Mouse (Mus musculus) urinary bladder, postnatal 36 days (tissue): ENCODE results near the gene Serpina3b.
"Not testable (repeated sequence)": the region's sequence is repeated elsewhere in the genome, so short reads cannot be mapped to it uniquely, and the experiment has no call there.

Source experiments
- DNase-seq, 2 experiments: peaks; one replicate each; pipeline ENCODE4 v3.0.0; 2022; ENCODE audit warnings: low spot score in 2 of 2, mixed read lengths in 1 of 2

Gene Serpina3b

GRCm38 (mm10) chr12:104127696-104128095 is at the start of gene Serpina3b:
TSS of gene Serpina3b (plus strand) at chr12:104127996.
- no peak for DNase-seq

- DNase-seq: no peak
Observed at GRCm38 (mm10) chr12:104090119-104090518, 37.7 kb upstream of the Serpina3b start.

- no peak for DNase-seq
Observed at GRCm38 (mm10) chr12:104091303-104091702, 36.5 kb upstream of the Serpina3b start.

GRCm38 (mm10) chr12:104100768-104101167 is 27.0 kb upstream of the Serpina3b start, which contains the start of gene Serpina5:
TSS of gene Serpina5 (plus strand) at chr12:104101113.
- no peak for DNase-seq

- no peak for DNase-seq
Observed at GRCm38 (mm10) chr12:104105847-104106246, 21.9 kb upstream of the Serpina3b start.

- DNase-seq: no peak
Observed at GRCm38 (mm10) chr12:104106919-104107318, 20.9 kb upstream of the Serpina3b start.

- DNase-seq: no peak
Observed at GRCm38 (mm10) chr12:104108507-104108906, 19.3 kb upstream of the Serpina3b start.

GRCm38 (mm10) chr12:104112333-104112732 is 15.5 kb upstream of the Serpina3b start, which contains the start of gene Serpina3a:
TSS of gene Serpina3a (plus strand) at chr12:104112724.
- not testable (repeated sequence) for DNase-seq

GRCm38 (mm10) chr12:104114921-104115579 is 12.7 kb upstream of the Serpina3b start:
- no peak for DNase-seq

- no peak for DNase-seq
Observed at GRCm38 (mm10) chr12:104123097-104123496, 4.7 kb upstream of the Serpina3b start.

- DNase-seq: peak in 1 of 2 experiments; percentile 8
Observed at GRCm38 (mm10) chr12:104123996-104124395, 3.8 kb upstream of the Serpina3b start.

- no peak for DNase-seq
Observed at GRCm38 (mm10) chr12:104125021-104125560, 2.7 kb upstream of the Serpina3b start.

GRCm38 (mm10) chr12:104131041-104131440 is 3.2 kb downstream of the Serpina3b start:
- no peak for DNase-seq

GRCm38 (mm10) chr12:104138216-104138615 is 10.4 kb downstream of the Serpina3b start:
- no peak for DNase-seq

GRCm38 (mm10) chr12:104140543-104141103 is 12.8 kb downstream of the Serpina3b start:
- no peak for DNase-seq

- DNase-seq: no peak
Observed at GRCm38 (mm10) chr12:104141506-104141905, 13.7 kb downstream of the Serpina3b start.

GRCm38 (mm10) chr12:104142427-104142826 is 14.6 kb downstream of the Serpina3b start:
- DNase-seq: no peak

- DNase-seq: no peak
Observed at GRCm38 (mm10) chr12:104143286-104143685, 15.5 kb downstream of the Serpina3b start.

GRCm38 (mm10) chr12:104145571-104145970 is 17.8 kb downstream of the Serpina3b start:
- no peak for DNase-seq

- DNase-seq: peak in 1 of 2 experiments; percentile 16
Observed at GRCm38 (mm10) chr12:104151989-104152388, 24.2 kb downstream of the Serpina3b start.

GRCm38 (mm10) chr12:104153041-104153645 is 25.3 kb downstream of the Serpina3b start:
- no peak for DNase-seq

GRCm38 (mm10) chr12:104153656-104154055 is 25.9 kb downstream of the Serpina3b start, which contains the start of gene Serpina3c:
TSS of gene Serpina3c (minus strand) at chr12:104153870.
- peak in 1 of 2 experiments; percentile 11 for DNase-seq
